Mouse (Mus musculus) liver, adult 2 months (tissue): ENCODE measurements around the gene Kmt2b. TPM values are rescaled to one million over a fixed set of nuclear protein-coding genes. Genes with fewer than 3 reads are reported as not detected.

Source experiments
- DNase-seq: peaks from one replicate; pipeline ENCODE4 v3.0.0-alpha.2; 2011; ENCODE audit warnings: low read depth, low spot score; ENCODE audit errors: extremely low read depth
- H3K27ac ChIP-seq: fragments of 200-500 bp; replicated peaks from 2 replicates; pipeline ENCODE4 v1.5.1; 2012; ENCODE audit warnings: low read depth, mild to moderate bottlenecking, control low read depth, inconsistent platforms, low read length; ENCODE audit not compliant: insufficient read depth
- H3K27me3 ChIP-seq: fragments of 200-500 bp; 2 replicates; pipeline ENCODE4 v1.6.1; 2012; ENCODE audit warnings: mild to moderate bottlenecking, moderate library complexity, low read length, inconsistent platforms; ENCODE audit not compliant: control insufficient read depth, insufficient read depth
- H3K36me3 ChIP-seq: fragments of 200-500 bp; 2 replicates; pipeline ENCODE4 v1.6.1; 2012; ENCODE audit warnings: low read length, inconsistent platforms; ENCODE audit not compliant: control insufficient read depth, insufficient read depth
- H3K4me1 ChIP-seq: fragments of 200-500 bp; 2 replicates; pipeline ENCODE4 v1.6.1; 2011; ENCODE audit warnings: low read length; ENCODE audit not compliant: control insufficient read depth, insufficient read depth
- H3K4me3 ChIP-seq: fragments of 200-500 bp; 2 replicates; pipeline ENCODE4 v1.5.1; 2011; ENCODE audit warnings: low read depth, mild to moderate bottlenecking, control low read depth, low read length, moderate library complexity; ENCODE audit not compliant: insufficient read depth
- H3K79me2 ChIP-seq: fragments of 200-500 bp; 2 replicates; pipeline ENCODE4 v1.6.1; 2012; ENCODE audit warnings: inconsistent platforms, mild to moderate bottlenecking, low read length, moderate library complexity; ENCODE audit not compliant: control insufficient read depth, insufficient read depth
- H3K9ac ChIP-seq: fragments of 200-500 bp; 2 replicates; pipeline ENCODE4 v1.6.1; 2012; ENCODE audit warnings: low read depth, mild to moderate bottlenecking, control low read depth, inconsistent platforms, low read length
- CTCF ChIP-seq: fragments of 200-500 bp; IDR thresholded peaks from 2 replicates; pipeline ENCODE4 v1.5.1; 2011; ENCODE audit warnings: low read depth, low read length, control low read depth
- POLR2A ChIP-seq: fragments of 200-500 bp; IDR thresholded peaks from 2 replicates; pipeline ENCODE4 v1.6.1; 2011; ENCODE audit warnings: low read length, control low read depth; ENCODE audit not compliant: insufficient read depth; ENCODE audit errors: extremely low read depth
- WGBS: fragments of 180-500 bp; shearing (Covaris S2); methylation state at CpG from one replicate; pipeline ENCODE4 v1.1.7; 2018; 5-methylcytosine and 5-hydroxymethylcytosine counted together
- polyA plus RNA-seq: library from polyadenylated mRNA; depleted of rRNA; stranded (reverse); fragments of >200 nt; gene quantifications from 2 replicates; pipeline ENCODE4 v1.2.3, GENCODE M21; 2012
- total RNA-seq: library from RNA; depleted of rRNA; stranded (reverse); fragments of >200 nt; gene quantifications from 2 replicates; pipeline ENCODE4 v1.2.3, GENCODE M21; 2014

Kmt2b gene
- total and polyA plus RNA-seq, 2 experiments, result 3.4 to 19.2 TPM

DNA sequence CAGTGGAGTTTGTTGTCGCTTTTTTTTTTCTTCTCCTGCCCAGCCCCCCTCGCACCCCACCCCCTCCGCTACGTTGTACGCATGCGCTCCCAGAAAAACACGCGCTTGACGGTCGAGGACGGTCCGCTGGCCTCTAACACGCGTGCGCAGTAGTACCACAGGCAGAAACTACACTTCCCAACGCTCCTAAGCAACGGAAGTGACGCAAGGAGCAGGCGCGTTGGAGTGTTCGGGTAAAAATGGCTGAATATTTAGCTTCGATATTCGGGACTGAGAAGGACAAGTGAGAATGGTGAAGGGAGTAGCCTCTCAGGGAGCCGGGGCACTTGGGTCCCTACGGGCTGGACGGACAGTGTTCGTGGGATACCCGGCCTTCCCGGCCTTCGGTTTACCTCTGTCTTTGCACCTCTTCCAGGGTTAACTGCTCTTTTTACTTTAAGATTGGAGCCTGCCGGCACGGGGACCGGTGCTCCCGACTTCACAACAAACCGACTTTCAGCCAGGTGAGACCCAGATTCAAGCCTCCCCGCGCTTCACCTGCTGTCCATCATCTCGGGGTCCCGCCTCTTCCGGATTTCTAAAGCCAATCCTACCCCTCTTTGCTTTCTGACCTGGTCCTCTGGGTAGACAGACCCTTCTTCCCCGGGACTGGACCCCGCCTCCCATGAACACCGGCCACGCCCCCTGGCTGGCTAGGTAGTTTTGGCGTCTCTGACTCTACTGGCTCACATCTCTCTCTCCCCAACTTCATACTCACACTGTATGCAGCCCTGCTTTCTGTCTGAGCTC is 25.2 kb downstream of the Kmt2b start, which contains the start of the genes U2af1l4, Gm49396 and Psenen:
Gene U2af1l4 (plus strand): TSS at position 185 of the 789 bp plus-strand sequence.
Gene Gm49396 (plus strand): TSS at position 228 of the 789 bp plus-strand sequence.
Gene Psenen (minus strand): TSS at position 511 of the 789 bp plus-strand sequence.
- DNase-seq, result peak; percentile 93
- TF ChIP-seq CTCF, result no peak
- TF ChIP-seq POLR2A, result 0 out of 2 replicates have a peak, but pooled peaks have one; percentile 11
- WGBS, result under 1% methylated on average over 45 of the region's 45 CpGs
- H3K4me3 ChIP-seq, result peak within 1 kb of the TSS; percentile 75
- peak within 1 kb of the TSS; percentile 83 for H3K9ac ChIP-seq
- H3K27ac ChIP-seq, result peak within 1 kb of the TSS; percentile 89
- no peaks in the 10 kb centered on the region for H3K36me3 ChIP-seq
- H3K27me3 ChIP-seq, result no peaks in the 10 kb centered on the region
- H3K4me1 ChIP-seq, result peaks cover 12% of the 10 kb centered on the region
- H3K79me2 ChIP-seq, result no peaks in the 10 kb centered on the region

GRCm38 (mm10) chr7:30562526-30563116 is 25.9 kb downstream of the Kmt2b start:
- TF ChIP-seq CTCF (no peak), POLR2A (no peak)
- Histone ChIP-seq H3K9ac (peak overlapping the region; percentile 83), H3K36me3 (no peaks in the 10 kb centered on the region), H3K27ac (peak overlapping the region; percentile 85), H3K27me3 (no peaks in the 10 kb centered on the region), H3K4me3 (peak overlapping the region; percentile 61), H3K4me1 (peaks cover 15% of the 10 kb centered on the region), H3K79me2 (no peaks in the 10 kb centered on the region)
- DNase-seq, result peak; percentile 56
- under 1% methylated on average over 27 of the region's 27 CpGs for WGBS

DNA sequence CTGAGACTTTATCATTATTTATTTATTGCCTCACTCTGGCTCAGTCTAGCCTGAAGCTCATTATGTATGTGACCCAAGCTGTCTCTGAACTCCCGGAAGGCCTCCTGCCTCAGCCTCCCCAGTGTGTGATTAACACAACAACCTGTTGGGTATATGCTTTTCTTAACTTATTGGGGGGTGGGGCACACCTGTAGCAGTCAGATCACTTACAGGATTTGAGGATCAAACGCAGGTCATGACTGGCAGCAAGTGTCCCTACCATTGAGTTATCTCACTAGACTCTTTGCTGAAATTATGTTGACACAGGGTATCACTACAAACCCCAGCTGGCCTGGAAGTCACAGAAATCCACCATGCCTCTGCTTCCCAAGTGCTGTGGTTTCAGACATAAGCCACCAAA is 28.2 kb downstream of the Kmt2b start:
- Histone ChIP-seq H3K36me3 (peaks cover 5% of the 10 kb centered on the region; the same call in 1 of the 2 replicates), H3K4me3 (no peak overlapping the region), H3K4me1 (peaks cover 15% of the 10 kb centered on the region), H3K79me2 (no peaks in the 10 kb centered on the region), H3K27me3 (no peaks in the 10 kb centered on the region), H3K9ac (no peak overlapping the region), H3K27ac (peak overlapping the region; percentile 27; the same call in 1 of the 2 replicates)
- 50% methylated on average over 2 of the region's 2 CpGs for WGBS
- peak; percentile 28 for DNase-seq
- no peak for TF ChIP-seq POLR2A

DNA sequence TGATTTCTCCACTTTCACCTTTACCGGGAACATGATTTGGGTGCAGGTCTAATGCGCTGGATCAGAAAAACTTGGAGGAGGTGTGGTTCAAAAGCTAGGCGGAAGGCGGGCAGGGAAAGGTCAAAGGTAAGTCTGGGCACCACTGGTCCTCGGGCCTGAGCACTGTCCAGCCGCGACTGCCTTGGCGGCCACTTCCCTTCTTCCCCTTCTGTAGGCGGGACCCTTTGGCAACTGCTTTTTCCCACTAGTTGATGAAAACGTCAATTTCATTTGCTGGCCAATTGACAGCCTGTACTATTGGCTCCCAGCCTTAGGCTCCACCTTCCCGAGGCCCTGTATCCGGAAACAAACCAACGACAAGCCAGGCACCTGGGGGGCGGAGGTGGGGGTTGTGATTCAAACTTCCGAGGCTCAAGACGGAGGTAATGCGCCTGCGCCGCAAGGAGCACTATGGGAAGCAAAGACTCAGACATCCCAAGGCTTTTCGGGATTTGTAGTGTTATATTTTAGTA is 29.0 kb downstream of the Kmt2b start, which contains the start of gene Lin37:
Gene Lin37 (minus strand): TSS at position 396 of the 512 bp plus-strand sequence.
- Histone ChIP-seq H3K27ac (peak within 1 kb of the TSS; percentile 27), H3K4me3 (peak within 1 kb of the TSS; percentile 62), H3K9ac (peak within 1 kb of the TSS; percentile 74), H3K27me3 (no peaks in the 10 kb centered on the region), H3K4me1 (peaks cover 15% of the 10 kb centered on the region), H3K36me3 (peaks cover 5% of the 10 kb centered on the region; the same call in 1 of the 2 replicates), H3K79me2 (no peaks in the 10 kb centered on the region)
- under 1% methylated on average over 20 of the region's 20 CpGs for WGBS
- DNase-seq, result peak; percentile 99
- no peak for TF ChIP-seq CTCF
- TF ChIP-seq POLR2A, result 0 out of 2 replicates have a peak, but pooled peaks have one; percentile 45

GRCm38 (mm10) chr7:30558656-30559442 is 29.7 kb downstream of the Kmt2b start:
- Histone ChIP-seq H3K4me1 (peaks cover 11% of the 10 kb centered on the region), H3K79me2 (no peaks in the 10 kb centered on the region), H3K27ac (peak overlapping the region; percentile 19), H3K9ac (peak overlapping the region; percentile 74), H3K36me3 (peaks cover 5% of the 10 kb centered on the region; the same call in 1 of the 2 replicates), H3K4me3 (peak overlapping the region; percentile 62), H3K27me3 (no peaks in the 10 kb centered on the region)
- TF ChIP-seq POLR2A, result no peak
- no peak for TF ChIP-seq CTCF
- DNase-seq, result no peak
- 5% methylated on average over 12 of the region's 12 CpGs for WGBS
